Mouse (Mus musculus) kidney, adult 2 months (tissue): ENCODE data around the gene Dmd. TPM values are rescaled to one million over a fixed set of nuclear protein-coding genes. Genes with fewer than 3 reads are reported as not detected.
A peak's percentile ranks its signal among the peaks of the same experiment; 100 is the strongest.
"Not testable (repeated sequence)": the region's sequence is repeated elsewhere in the genome, so short reads cannot be mapped to it uniquely, and the experiment has no call there.

Experiments
- DNase-seq: peaks from one replicate; pipeline ENCODE4 v3.0.0; 2021
- H3K27ac ChIP-seq: fragments of 200-500 bp; 2 replicates; pipeline ENCODE4 v1.5.1; 2012; ENCODE audit warnings: low read depth, low read length, control low read depth, inconsistent platforms; ENCODE audit not compliant: insufficient read depth
- H3K27me3 ChIP-seq: fragments of 200-500 bp; replicated peaks from 2 replicates; pipeline ENCODE4 v1.6.1; 2012; ENCODE audit warnings: mild to moderate bottlenecking, moderate library complexity, low read length, inconsistent platforms; ENCODE audit not compliant: control insufficient read depth, insufficient read depth
- H3K36me3 ChIP-seq: fragments of 200-500 bp; 2 replicates; pipeline ENCODE4 v1.6.1; 2012; ENCODE audit warnings: mild to moderate bottlenecking, moderate library complexity, low read length, inconsistent platforms; ENCODE audit not compliant: control insufficient read depth, insufficient read depth
- H3K4me1 ChIP-seq: fragments of 200-500 bp; 2 replicates; pipeline ENCODE4 v1.6.1; 2011; ENCODE audit warnings: low read length; ENCODE audit not compliant: control insufficient read depth, insufficient read depth
- H3K4me3 ChIP-seq: fragments of 200-500 bp; 2 replicates; pipeline ENCODE4 v1.5.1; 2011; ENCODE audit warnings: mild to moderate bottlenecking, low read depth, low read length, control low read depth; ENCODE audit not compliant: insufficient read depth
- CTCF ChIP-seq: fragments of 200-500 bp; conservative IDR thresholded peaks from 2 replicates; pipeline ENCODE4 v1.5.1; 2011; ENCODE audit warnings: low read depth, mild to moderate bottlenecking, control low read depth, low read length, moderate library complexity, mixed read lengths; ENCODE audit not compliant: insufficient read depth, insufficient read length
- POLR2A ChIP-seq: fragments of 200-500 bp; IDR thresholded peaks from one replicate; pipeline ENCODE4 v1.6.1; 2011; ENCODE audit warnings: low read depth, low read length, control low read depth
- WGBS: fragments of 180-500 bp; shearing (Covaris S2); methylation state at CpG from one replicate; pipeline ENCODE4 v1.1.7; 2018; 5-methylcytosine and 5-hydroxymethylcytosine counted together
- polyA plus RNA-seq: library from polyadenylated mRNA; depleted of rRNA; stranded (reverse); fragments of >200 nt; gene quantifications from 2 replicates; pipeline ENCODE4 v1.2.3, GENCODE M21; 2012

Dmd gene
- polyA plus RNA-seq, 1 experiment = 6.6 TPM

DNA sequence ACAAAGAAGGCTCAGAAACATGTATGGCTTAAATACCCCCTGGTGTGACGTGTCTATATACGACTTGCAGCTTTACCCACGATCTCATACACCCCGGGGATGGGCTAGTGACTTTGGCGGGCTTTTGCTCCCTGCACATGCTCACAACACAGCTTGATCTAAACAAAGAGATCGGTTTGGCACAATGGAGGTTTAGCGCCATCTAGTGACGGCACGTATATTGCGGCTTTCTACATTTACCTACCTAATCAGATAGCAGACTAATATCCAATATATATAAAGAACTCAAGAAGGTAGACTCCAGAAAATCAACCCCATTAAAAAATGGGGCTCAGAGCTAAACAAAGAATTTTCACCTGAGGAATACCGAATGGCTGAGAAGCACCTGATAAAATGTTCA, 926.7 kb downstream of the Dmd start:
- H3K4me1 ChIP-seq, H3K27me3 ChIP-seq, H3K4me3 ChIP-seq, H3K36me3 ChIP-seq, H3K27ac ChIP-seq: not testable (repeated sequence)
- peak; percentile 2 for DNase-seq
- 90% methylated on average over 11 of the region's 11 CpGs for WGBS
- TF ChIP-seq CTCF = peak; percentile 20; the same call in 1 of the 2 replicates

DNA sequence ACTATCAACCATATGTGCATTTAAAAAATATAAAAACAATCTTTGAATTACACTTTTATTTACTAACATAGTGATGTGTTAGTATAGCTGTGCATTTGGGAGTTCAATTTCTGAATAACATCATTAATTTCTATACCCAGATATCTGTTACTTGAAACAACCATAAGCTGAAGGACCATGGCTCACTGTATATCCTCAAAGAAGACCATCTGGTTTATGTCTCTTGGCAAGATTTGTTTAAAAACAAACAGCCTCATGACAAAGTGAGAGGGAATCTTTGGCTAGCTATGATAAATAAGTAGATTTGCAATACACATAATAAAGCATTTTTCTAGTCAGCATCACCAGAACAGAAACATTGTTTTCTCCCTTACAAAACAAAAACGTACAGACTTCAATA, 1027.2 kb downstream of the Dmd start:
- H3K27me3 ChIP-seq = no peaks in the 10 kb centered on the region
- no peak overlapping the region for H3K27ac ChIP-seq
- H3K36me3 ChIP-seq = no peaks in the 10 kb centered on the region
- H3K4me3 ChIP-seq = no peak overlapping the region
- 53% methylated on average over 1 of the region's 1 CpGs for WGBS
- DNase-seq = no peak
- no peak for TF ChIP-seq POLR2A
- no peak for TF ChIP-seq CTCF
- H3K4me1 ChIP-seq = no peaks in the 10 kb centered on the region

DNA sequence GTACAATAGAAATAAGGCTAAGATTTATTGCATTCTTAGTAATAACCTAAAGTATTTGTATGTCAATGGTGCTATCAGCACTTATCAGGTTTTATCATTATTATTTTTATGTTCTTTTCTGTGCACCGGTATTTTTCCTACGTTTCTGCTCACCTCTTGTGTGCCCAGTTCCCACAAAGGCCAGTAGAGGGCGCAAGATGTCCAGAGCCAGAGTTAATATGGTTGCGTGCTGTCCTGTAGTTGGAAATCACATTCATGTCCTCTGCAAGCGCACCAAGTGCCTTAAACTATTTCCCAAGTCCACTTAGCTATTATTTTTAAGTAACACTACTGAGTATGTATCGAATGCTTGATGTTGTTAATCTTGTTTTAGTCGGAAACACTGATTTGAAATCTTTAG, 1052.6 kb downstream of the Dmd start:
- Histone ChIP-seq H3K36me3 (no peaks in the 10 kb centered on the region), H3K27ac (no peak overlapping the region), H3K4me3 (no peak overlapping the region), H3K4me1 (no peaks in the 10 kb centered on the region), H3K27me3 (no peaks in the 10 kb centered on the region)
- no peak for TF ChIP-seq POLR2A
- peak; percentile 69 for TF ChIP-seq CTCF
- WGBS = 31% methylated on average over 7 of the region's 7 CpGs
- peak; percentile 33 for DNase-seq

DNA sequence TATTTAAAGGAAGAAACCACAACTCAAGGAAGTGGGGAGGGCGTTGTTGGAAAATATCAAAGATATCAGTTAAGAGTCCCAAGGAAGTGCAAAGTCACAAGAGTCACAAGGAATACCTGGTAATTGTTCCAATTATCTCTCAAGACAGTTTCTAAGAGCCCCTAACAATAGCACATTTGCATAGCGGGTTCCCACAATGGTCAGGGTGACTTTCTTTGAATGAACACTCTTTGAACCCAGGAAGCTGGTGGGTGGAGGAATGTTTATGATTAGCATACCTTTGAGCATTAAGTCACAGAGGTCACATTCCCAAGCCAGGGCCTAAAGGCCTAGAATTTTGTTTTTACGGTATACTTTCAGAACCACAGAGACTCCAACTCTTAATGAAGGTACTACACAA, 1113.8 kb downstream of the Dmd start:
- not testable (repeated sequence) for H3K27me3 ChIP-seq, H3K27ac ChIP-seq, DNase-seq, H3K4me1 ChIP-seq, H3K36me3 ChIP-seq, H3K4me3 ChIP-seq
- 89% methylated on average over 3 of the region's 3 CpGs for WGBS

DNA sequence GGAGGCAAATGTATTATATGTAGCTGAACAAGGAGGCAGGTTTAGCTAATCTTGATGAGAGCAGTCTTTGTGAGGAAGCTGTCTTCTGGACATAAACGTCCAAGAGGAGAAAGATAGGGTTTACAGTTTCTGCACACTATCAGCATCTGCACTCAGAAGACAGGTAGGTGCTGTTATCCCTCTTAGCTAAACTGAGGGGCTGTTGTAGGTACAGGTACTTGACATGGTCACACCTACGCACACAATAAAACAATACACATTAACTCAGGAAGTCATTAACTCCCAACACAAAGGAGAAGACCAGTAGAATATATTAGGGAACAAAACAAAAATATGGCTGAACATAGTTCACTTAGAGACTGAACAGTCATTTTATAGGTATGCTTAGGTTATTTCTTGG, 1217.2 kb downstream of the Dmd start:
- Histone ChIP-seq H3K27ac (no peak overlapping the region), H3K27me3 (no peaks in the 10 kb centered on the region), H3K36me3 (no peaks in the 10 kb centered on the region), H3K4me1 (no peaks in the 10 kb centered on the region), H3K4me3 (no peak overlapping the region)
- no peak for DNase-seq
- no peak for TF ChIP-seq CTCF
- TF ChIP-seq POLR2A = no peak
- 47% methylated on average over 2 of the region's 2 CpGs for WGBS

DNA sequence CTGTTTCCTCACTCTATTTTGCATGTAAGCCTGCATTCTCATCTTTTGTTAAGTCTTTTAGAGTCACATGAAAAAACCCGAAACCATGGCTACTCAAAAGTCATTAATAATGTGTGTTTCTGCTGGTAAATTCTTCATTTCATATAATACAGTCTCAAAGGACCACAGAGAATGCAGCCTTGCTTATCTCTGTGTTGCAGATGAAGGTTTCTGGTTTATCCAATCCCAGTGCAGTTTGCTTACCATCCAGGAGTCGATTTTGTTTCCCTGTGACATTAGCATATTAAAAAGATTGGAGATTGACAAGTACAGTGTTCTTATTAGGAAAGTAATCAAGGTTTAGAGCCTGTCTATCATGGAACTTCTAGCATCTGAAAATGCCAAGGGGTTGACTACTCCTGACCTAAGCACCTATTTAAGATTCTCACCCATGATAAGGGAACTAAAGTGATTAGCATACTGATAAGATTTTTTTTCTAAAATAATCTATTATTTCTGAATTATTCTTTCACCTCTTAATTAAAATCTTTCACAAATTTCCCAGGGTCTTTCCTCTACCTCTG, 1292.7 kb downstream of the Dmd start:
- no peaks in the 10 kb centered on the region for H3K4me1 ChIP-seq
- H3K36me3 ChIP-seq = no peaks in the 10 kb centered on the region
- H3K4me3 ChIP-seq = no peak overlapping the region
- 57% methylated on average over 2 of the region's 2 CpGs for WGBS
- TF ChIP-seq CTCF (no peak), POLR2A (no peak)
- DNase-seq = no peak
- H3K27ac ChIP-seq = no peak overlapping the region
- no peaks in the 10 kb centered on the region for H3K27me3 ChIP-seq

DNA sequence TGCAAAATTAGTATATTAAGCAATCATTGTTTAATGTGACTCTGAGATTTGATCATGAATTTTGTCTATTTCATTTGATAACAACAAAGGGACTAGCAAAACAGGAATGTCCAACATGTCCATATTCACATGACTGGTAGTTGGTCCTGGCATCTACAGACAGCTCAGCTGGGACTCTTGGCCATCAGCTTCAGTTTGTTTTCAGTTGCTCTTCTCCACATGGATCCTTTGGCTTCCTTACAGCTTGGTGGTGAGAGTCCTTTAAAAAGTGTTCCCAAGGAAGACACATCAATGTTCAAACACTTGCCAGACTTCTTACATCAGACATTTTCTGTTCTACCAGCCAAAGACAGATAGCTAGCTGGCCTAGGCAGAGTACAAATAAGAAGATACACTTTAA, 1381.9 kb downstream of the Dmd start:
- no peak overlapping the region for H3K4me3 ChIP-seq
- H3K27me3 ChIP-seq = no peaks in the 10 kb centered on the region
- H3K36me3 ChIP-seq = no peaks in the 10 kb centered on the region
- H3K27ac ChIP-seq = no peak overlapping the region
- TF ChIP-seq POLR2A = no peak
- no peak for TF ChIP-seq CTCF
- DNase-seq = no peak
- H3K4me1 ChIP-seq = no peaks in the 10 kb centered on the region

DNA sequence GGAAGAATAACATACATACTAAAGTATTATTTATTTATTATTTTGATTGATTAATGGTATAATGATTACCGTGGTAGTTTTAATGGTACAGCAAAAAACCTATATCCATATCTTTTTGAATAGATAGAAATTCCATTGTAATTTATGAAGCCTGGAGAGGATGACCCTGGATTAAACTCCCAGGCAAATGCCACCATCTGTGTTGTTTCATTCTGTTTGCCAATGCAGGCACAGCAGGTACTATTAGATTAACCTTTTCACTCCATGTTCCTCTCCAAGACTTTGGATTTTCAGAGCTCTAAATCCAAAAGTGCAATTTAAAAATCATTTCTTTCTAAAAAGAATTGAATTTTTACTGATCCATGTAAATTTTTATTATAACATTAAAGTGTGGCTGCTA, 1383.5 kb downstream of the Dmd start:
- 88% methylated on average over 1 of the region's 1 CpGs for WGBS
- Histone ChIP-seq H3K36me3 (no peaks in the 10 kb centered on the region), H3K4me3 (no peak overlapping the region), H3K27me3 (no peaks in the 10 kb centered on the region), H3K4me1 (no peaks in the 10 kb centered on the region), H3K27ac (no peak overlapping the region)
- TF ChIP-seq POLR2A (no peak), CTCF (no peak)
- no peak for DNase-seq
